Mouse (Mus musculus): ENCODE measurements around the gene Olfr1406. TPM values are rescaled to one million over a fixed set of nuclear protein-coding genes. Genes with fewer than 3 reads are reported as not detected.
"Not testable (repeated sequence)": the region's sequence is repeated elsewhere in the genome, so short reads cannot be mapped to it uniquely, and the experiment has no call there.

The Olfr1406 gene
- not detected in 2 replicates for polyA plus RNA-seq (2011; ENCODE audit: insufficient read depth, insufficient read length, low replicate concordance, missing spikeins)

DNA sequence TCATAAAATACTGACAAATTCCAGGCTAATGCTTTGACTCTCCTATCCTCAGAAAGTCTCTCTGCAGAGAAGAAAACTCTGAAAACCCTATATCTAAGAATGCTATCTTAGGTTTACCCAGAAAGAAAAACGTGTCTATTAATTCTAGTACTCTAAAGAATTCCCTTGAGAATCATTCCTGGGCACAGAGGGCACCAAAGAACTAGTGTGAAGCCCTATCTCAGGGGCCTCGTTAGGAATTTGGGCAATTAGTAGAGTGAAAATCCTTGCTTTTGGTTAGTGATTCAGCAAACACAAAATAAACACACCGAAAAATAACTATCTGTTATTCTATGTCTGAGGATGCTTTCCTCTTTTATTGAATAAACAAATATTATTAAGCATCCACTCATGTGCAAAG lies at the start of gene Olfr1406:
Gene Olfr1406, minus strand, starts transcription at position 101 of the 400 bp plus-strand sequence.
- Histone ChIP-seq H3K4me3 (replicated peaks; ENCODE audit: control insufficient read depth, low read depth, low read length) (no peak within 1 kb of the TSS), H3K27ac (ENCODE audit: control insufficient read depth, insufficient read depth, low read depth, low read length, poor library complexity) (no peak within 1 kb of the TSS), H3K4me1 (ENCODE audit: control insufficient read depth, insufficient read depth, low read length) (no peaks in the 10 kb centered on the region)
- 55% methylated on average over 3 of the region's 3 CpGs for WGBS
- TF ChIP-seq CTCF (IDR thresholded peaks at IDR 0.05; ENCODE audit: control insufficient read depth, insufficient read depth, low read length), result no peak
- no peak for TF ChIP-seq POLR2A (IDR thresholded peaks at IDR 0.05; ENCODE audit: borderline replicate concordance, control insufficient read depth, low read depth, low read length)

DNA sequence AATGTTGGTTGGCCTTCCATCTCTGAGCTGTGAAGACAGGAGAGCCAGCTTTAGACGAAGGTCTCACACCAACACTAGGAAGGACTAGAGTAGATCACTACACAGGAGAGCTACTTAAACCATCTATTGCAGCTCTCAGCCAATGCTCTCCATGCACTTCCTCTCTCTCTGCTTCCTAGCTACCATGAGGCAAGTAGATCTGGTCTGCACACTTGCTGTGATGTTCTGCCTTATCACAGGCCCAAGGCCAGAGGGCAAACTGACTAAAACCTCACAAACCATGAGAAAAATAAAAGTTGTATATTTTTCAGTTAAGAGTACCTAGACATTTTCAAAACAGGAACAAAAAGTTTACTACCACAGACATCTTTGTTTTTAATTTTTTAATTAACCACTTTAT lies 46.6 kb upstream of the Olfr1406 start:
- 78% methylated on average over 1 of the region's 1 CpGs for WGBS
- H3K4me1 ChIP-seq (ENCODE audit: control insufficient read depth, insufficient read depth, low read length); H3K27ac ChIP-seq (ENCODE audit: control insufficient read depth, insufficient read depth, low read depth, low read length, poor library complexity); H3K4me3 ChIP-seq (replicated peaks; ENCODE audit: control insufficient read depth, low read depth, low read length): not testable (repeated sequence)

DNA sequence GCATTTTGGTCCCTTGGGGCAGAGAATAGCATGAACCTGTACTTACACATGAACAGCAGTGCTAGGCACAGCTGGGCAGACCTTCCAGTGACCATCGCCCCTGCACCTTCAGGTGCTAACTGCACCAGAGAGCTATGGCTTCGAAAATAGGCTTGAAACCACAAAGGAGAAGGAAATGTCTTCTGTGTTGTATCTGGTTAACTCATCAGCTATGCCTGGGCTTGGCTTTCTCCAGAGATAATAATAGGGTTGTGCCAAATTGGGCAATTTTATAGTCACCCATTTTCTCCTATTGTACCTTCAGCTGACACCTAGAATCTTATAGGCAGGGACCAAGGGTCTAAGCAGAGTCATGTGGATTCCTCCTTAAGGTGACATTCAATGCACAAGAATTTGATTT lies 36.6 kb upstream of the Olfr1406 start, which contains the start of gene Fcer1a:
Gene Fcer1a, minus strand, starts transcription at position 134 of the 400 bp plus-strand sequence.
- no peak within 1 kb of the TSS for H3K27ac ChIP-seq (ENCODE audit: control insufficient read depth, insufficient read depth, low read depth, low read length, poor library complexity)
- WGBS, result 29% methylated on average over 2 of the region's 2 CpGs
- no peaks in the 10 kb centered on the region for H3K4me1 ChIP-seq (ENCODE audit: control insufficient read depth, insufficient read depth, low read length)
- TF ChIP-seq CTCF (IDR thresholded peaks at IDR 0.05; ENCODE audit: control insufficient read depth, insufficient read depth, low read length) (no peak), POLR2A (IDR thresholded peaks at IDR 0.05; ENCODE audit: borderline replicate concordance, control insufficient read depth, low read depth, low read length) (no peak)
- H3K4me3 ChIP-seq (replicated peaks; ENCODE audit: control insufficient read depth, low read depth, low read length), result no peak within 1 kb of the TSS

DNA sequence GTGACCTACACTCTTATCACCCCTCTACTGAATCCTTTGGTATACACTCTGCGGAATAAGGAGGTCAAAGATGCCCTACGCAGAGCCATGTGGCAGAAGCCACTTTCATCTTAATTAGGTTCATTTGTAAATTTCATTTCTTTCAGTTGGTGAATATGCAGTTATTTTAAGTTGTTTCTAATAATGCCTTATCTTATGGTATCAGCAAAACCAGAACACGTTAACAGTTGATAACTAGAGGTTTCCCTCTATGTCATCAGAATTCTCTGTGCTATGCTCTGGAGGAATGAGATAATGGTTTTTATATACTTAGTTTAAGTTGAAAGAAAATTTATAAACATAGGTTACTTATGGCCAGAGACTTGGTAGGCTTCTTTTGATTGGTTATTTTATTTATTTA lies 26.0 kb upstream of the Olfr1406 start:
- Histone ChIP-seq H3K4me3 (replicated peaks; ENCODE audit: control insufficient read depth, low read depth, low read length) (no peak overlapping the region), H3K27ac (ENCODE audit: control insufficient read depth, insufficient read depth, low read depth, low read length, poor library complexity) (no peak overlapping the region), H3K4me1 (ENCODE audit: control insufficient read depth, insufficient read depth, low read length) (no peaks in the 10 kb centered on the region)
- TF ChIP-seq POLR2A (IDR thresholded peaks at IDR 0.05; ENCODE audit: borderline replicate concordance, control insufficient read depth, low read depth, low read length) (no peak), CTCF (IDR thresholded peaks at IDR 0.05; ENCODE audit: control insufficient read depth, insufficient read depth, low read length) (no peak)
- WGBS, result 74% methylated on average over 3 of the region's 3 CpGs

DNA sequence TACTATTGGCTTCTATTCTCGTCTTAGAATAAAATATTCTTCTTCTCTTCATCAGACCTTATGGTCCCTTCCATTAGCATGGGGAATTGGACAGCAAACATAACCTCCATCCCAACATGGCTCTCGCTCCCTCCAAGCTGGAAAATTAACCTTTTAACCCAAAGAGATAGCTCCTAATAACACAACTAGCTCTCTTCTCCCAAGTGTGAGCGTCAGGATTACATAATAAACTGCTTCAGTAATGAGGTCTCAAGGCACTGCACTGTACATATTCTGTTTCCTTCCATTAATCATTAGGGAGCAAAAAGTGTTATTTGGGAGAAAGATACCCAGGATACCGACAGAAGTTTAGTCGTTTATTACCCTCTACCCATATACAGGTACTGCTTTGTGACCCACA lies 21.7 kb upstream of the Olfr1406 start, which contains the start of gene Olfr1404:
Gene Olfr1404, plus strand, starts transcription at position 301 of the 400 bp plus-strand sequence.
- TF ChIP-seq CTCF (IDR thresholded peaks at IDR 0.05; ENCODE audit: control insufficient read depth, insufficient read depth, low read length), result no peak
- TF ChIP-seq POLR2A (IDR thresholded peaks at IDR 0.05; ENCODE audit: borderline replicate concordance, control insufficient read depth, low read depth, low read length), result no peak
- H3K4me3 ChIP-seq (replicated peaks; ENCODE audit: control insufficient read depth, low read depth, low read length), result no peak within 1 kb of the TSS
- no peaks in the 10 kb centered on the region for H3K4me1 ChIP-seq (ENCODE audit: control insufficient read depth, insufficient read depth, low read length)
- 74% methylated on average over 5 of the region's 5 CpGs for WGBS
- H3K27ac ChIP-seq (ENCODE audit: control insufficient read depth, insufficient read depth, low read depth, low read length, poor library complexity), result no peak within 1 kb of the TSS

DNA sequence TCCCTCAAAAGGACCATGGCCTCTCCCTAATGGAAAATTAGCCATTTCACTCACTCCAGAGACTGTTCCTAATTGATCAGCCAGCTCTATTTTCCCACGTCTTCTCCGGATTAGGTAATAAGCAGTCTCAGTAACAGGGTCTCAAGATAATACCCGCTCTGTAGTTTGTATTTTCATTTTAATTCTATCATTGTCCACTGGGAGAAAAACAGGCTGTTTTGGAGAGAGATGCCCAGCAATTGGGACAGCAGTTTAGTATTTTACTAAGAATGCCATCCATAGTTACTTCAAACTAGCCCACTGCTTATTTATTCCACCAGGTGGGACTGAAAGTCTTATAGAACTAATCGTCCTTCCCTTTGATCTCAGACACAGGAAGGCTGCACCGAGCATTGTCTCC lies 7.1 kb upstream of the Olfr1406 start, which contains the start of gene Olfr218:
Gene Olfr218, plus strand, starts transcription at position 301 of the 400 bp plus-strand sequence.
- H3K4me3 ChIP-seq (replicated peaks; ENCODE audit: control insufficient read depth, low read depth, low read length), result no peak within 1 kb of the TSS
- no peak within 1 kb of the TSS for H3K27ac ChIP-seq (ENCODE audit: control insufficient read depth, insufficient read depth, low read depth, low read length, poor library complexity)
- TF ChIP-seq CTCF (IDR thresholded peaks at IDR 0.05; ENCODE audit: control insufficient read depth, insufficient read depth, low read length) (no peak), POLR2A (IDR thresholded peaks at IDR 0.05; ENCODE audit: borderline replicate concordance, control insufficient read depth, low read depth, low read length) (no peak)
- H3K4me1 ChIP-seq (ENCODE audit: control insufficient read depth, insufficient read depth, low read length), result no peaks in the 10 kb centered on the region
- WGBS, result 73% methylated on average over 5 of the region's 5 CpGs

DNA sequence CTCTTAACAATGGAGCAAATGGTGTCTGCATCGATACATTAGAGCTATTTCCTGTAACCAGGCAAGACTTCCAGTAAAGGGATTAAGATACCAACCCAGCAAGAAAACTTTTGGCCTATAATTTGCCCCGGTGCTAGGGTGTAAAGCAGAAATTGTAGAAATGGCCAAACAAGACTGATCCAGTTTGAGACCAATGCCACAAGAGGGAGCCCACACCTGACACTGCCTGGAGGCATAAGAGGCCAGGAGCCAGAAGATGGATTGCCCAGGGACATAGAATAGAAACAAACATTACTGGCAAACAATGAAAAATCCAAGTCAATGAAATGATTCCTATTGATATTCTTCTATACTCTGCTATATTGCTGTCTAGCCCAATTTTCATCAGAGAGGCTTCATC lies 5.9 kb upstream of the Olfr1406 start:
- no peak for TF ChIP-seq POLR2A (IDR thresholded peaks at IDR 0.05; ENCODE audit: borderline replicate concordance, control insufficient read depth, low read depth, low read length)
- no peak for TF ChIP-seq CTCF (IDR thresholded peaks at IDR 0.05; ENCODE audit: control insufficient read depth, insufficient read depth, low read length)
- Histone ChIP-seq H3K4me1 (ENCODE audit: control insufficient read depth, insufficient read depth, low read length) (no peaks in the 10 kb centered on the region), H3K4me3 (replicated peaks; ENCODE audit: control insufficient read depth, low read depth, low read length) (no peak overlapping the region), H3K27ac (ENCODE audit: control insufficient read depth, insufficient read depth, low read depth, low read length, poor library complexity) (no peak overlapping the region)
- 67% methylated on average over 2 of the region's 2 CpGs for WGBS

DNA sequence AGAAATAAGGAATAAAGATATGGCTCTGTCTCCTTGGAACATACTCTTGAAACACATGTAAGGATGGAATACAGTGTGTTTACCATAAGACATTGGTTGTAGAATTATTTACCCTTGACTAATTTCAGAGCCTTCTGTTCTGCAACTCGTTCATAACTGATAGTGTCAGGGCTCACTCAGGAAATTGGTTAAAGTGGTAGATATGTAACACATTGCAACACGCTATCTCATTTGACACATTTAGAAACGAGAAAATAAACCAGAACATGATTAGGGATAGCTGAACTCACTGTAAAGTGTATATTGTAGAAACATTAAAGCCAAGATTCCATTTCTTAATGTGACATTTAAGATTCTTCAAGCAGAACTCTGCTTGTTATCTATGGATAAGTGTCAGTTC lies 1.6 kb upstream of the Olfr1406 start:
- TF ChIP-seq POLR2A (IDR thresholded peaks at IDR 0.05; ENCODE audit: borderline replicate concordance, control insufficient read depth, low read depth, low read length) (no peak), CTCF (IDR thresholded peaks at IDR 0.05; ENCODE audit: control insufficient read depth, insufficient read depth, low read length) (no peak)
- H3K4me3 ChIP-seq (replicated peaks; ENCODE audit: control insufficient read depth, low read depth, low read length), result no peak overlapping the region

DNA sequence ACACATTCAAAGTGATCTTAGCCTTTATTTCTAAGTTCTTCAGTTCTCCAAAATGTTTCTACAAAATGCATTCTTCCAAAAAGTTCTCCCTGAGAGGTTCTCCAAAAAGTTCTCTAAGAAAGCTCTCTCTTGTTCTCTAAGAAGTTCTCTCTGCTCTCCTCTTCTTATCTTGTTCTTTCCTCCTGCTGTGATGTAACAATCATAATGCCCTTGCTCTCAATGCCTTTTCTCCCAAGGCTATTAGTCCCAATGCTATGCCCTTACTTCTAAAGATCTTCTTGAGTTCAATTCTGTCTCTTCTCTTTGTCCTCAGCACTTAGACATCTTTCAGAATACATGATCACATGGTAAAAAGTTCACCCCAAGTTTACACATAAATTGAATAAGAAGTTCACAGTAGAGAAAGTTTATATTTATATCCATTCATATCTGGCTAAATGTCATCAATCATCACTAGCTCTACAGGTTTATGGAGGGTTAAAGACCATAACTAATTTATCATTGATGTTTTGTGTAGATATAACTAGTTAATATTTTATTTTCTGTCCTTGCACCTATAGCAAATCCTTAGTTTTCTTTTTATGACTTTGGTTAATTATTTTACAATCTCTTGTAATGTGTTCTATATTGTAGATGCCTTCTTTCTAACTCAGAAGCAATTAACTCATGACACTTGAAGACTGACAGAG lies 16.1 kb downstream of the Olfr1406 start:
- Histone ChIP-seq H3K4me3 (replicated peaks; ENCODE audit: control insufficient read depth, low read depth, low read length) (no peak overlapping the region), H3K4me1 (ENCODE audit: control insufficient read depth, insufficient read depth, low read length) (no peaks in the 10 kb centered on the region), H3K27ac (ENCODE audit: control insufficient read depth, insufficient read depth, low read depth, low read length, poor library complexity) (no peak overlapping the region)
- no peak for TF ChIP-seq POLR2A (IDR thresholded peaks at IDR 0.05; ENCODE audit: borderline replicate concordance, control insufficient read depth, low read depth, low read length)
- no peak for TF ChIP-seq CTCF (IDR thresholded peaks at IDR 0.05; ENCODE audit: control insufficient read depth, insufficient read depth, low read length)

More for the DNA sequence above, 1.6 kb upstream of the Olfr1406 start:
- no peak overlapping the region for H3K27ac ChIP-seq (ENCODE audit: control insufficient read depth, insufficient read depth, low read depth, low read length, poor library complexity)
- no peaks in the 10 kb centered on the region for H3K4me1 ChIP-seq (ENCODE audit: control insufficient read depth, insufficient read depth, low read length)
- WGBS, result 41% methylated on average over 3 of the region's 3 CpGs

All from bone marrow, adult 2 months (tissue).